Comparison of ENCODE assay signal across 16 mouse cellular contexts in the genomic region with DNA sequence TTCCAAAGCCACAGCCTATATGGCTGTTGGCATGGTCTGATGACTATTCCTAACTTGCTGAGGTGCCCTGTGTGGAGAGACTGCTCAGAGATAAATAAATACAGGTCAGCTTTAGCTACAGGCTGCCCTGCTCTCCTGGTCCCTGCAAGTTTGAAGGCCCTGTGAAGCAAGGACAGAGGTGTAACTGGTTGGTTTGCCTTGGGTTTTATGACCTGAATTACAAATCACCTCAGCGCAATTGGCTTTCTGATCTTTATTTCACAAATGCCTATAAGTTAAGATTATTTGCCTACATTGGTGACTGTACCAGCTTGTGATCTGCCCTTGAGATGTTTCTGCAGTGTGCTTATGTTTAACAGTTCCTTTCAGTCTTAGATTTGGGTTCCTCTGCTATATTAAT.
"Had no signal": no experiment of that assay in that cellular context is flagged by ENCODE, and none has a peak within 500 bp of the region (broad histone marks: within the 10 kb centered on the region; RNA-seq: fewer than 3 reads in every experiment).

No protein-coding gene starts in this region.

- H3K27ac ChIP-seq: neural tube, embryonic 13.5 days; neural tube, embryonic 15.5 days; stomach, embryonic 15.5 days; stomach, postnatal 0 days had no signal

- H3K36me3 ChIP-seq: stomach, embryonic 15.5 days had no signal

- H3K4me2 ChIP-seq: neural tube, embryonic 13.5 days; neural tube, embryonic 15.5 days; stomach, embryonic 15.5 days had no signal

- H3K4me1 ChIP-seq: neural tube, embryonic 13.5 days; neural tube, embryonic 15.5 days; stomach, embryonic 15.5 days had no signal

- H3K9ac ChIP-seq: neural tube, embryonic 13.5 days; neural tube, embryonic 15.5 days; stomach, embryonic 15.5 days had no signal

- H3K4me3 ChIP-seq: neural tube, embryonic 13.5 days; neural tube, embryonic 15.5 days; stomach, embryonic 15.5 days had no signal

- DNase-seq: retina, postnatal 1 day; right cerebral cortex, adult 18-20 months; right cerebral cortex, postnatal 14 days; right cerebral cortex, postnatal 25 days; right cerebral cortex, postnatal 4 days; spleen, adult 18-20 months; thymus, adult 18-20 months; thymus, adult 2 months; thymus, postnatal 14 days; thymus, postnatal 25 days; thymus, postnatal 36 days; thymus, postnatal 4 days had no signal

- H3K9me3 ChIP-seq: neural tube, embryonic 13.5 days; neural tube, embryonic 15.5 days; stomach, embryonic 15.5 days had no signal

- H3K27me3 ChIP-seq: neural tube, embryonic 13.5 days; neural tube, embryonic 15.5 days; stomach, embryonic 15.5 days had no signal
